Mouse (Mus musculus): ENCODE results near the gene Gfod1. TPM values are rescaled to one million over a fixed set of nuclear protein-coding genes. Genes with fewer than 3 reads are reported as not detected.

Gene Gfod1
- polyA plus RNA-seq, 1 experiment, result 6.5 TPM

DNA sequence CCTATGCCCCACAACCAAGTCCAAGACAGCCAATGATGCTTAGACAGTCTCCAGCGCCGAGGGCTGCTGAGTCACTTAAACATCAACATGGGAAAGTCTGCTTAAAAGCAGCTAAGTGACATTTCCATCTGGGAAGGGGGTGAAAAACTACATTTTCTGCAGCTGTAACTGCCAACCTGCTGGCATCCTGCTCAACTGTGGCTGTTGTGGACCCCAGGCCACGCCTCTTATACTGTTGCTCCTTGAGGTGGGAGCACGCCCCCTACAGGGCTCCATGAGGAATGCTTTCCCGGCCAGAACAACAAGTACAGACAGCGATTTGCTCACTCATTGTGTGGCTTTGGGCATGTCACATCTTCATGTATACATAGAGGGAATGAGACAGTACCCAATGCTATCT is 106.8 kb downstream of the Gfod1 start:
- Histone ChIP-seq H3ac (ENCODE audit: control insufficient read depth, insufficient read length) (no peak overlapping the region), H3K4me2 (ENCODE audit: low read depth) (no peak overlapping the region), H3K27me3 (ENCODE audit: control insufficient read depth, insufficient read depth, insufficient read length) (no peaks in the 10 kb centered on the region), H3K4me3 (no peak overlapping the region), H3K36me3 (ENCODE audit: control insufficient read depth, insufficient read depth) (no peaks in the 10 kb centered on the region), H3K79me2 (ENCODE audit: control insufficient read depth, insufficient read depth) (no peaks in the 10 kb centered on the region)
- TF ChIP-seq USF1 (IDR thresholded peaks at IDR 0.05; ENCODE audit: low read depth) (no peak), E2F4 (IDR thresholded peaks at IDR 0.05; ENCODE audit: insufficient read depth) (no peak), POLR2AphosphoS2 (IDR thresholded peaks at IDR 0.05; ENCODE audit: insufficient read length, low read depth) (no peak), REST (IDR thresholded peaks at IDR 0.05; ENCODE audit: insufficient read depth, insufficient read length) (no peak), TCF12 (IDR thresholded peaks at IDR 0.05; ENCODE audit: insufficient read depth, poor library complexity, severe bottlenecking) (no peak), SRF (IDR thresholded peaks at IDR 0.05; ENCODE audit: control insufficient read depth, insufficient read length, low read depth) (no peak), MYOD1 (IDR thresholded peaks at IDR 0.05; ENCODE audit: control insufficient read depth in 1 of 3, insufficient read length in 2 of 3, low read depth in 2 of 3) (no peak), TCF3 (IDR thresholded peaks at IDR 0.05; ENCODE audit: insufficient read length, low read depth) (no peak)

- Histone ChIP-seq H3ac (ENCODE audit: control insufficient read depth, insufficient read length) (no peak overlapping the region), H3K27me3 (ENCODE audit: control insufficient read depth, insufficient read depth, insufficient read length) (no peaks in the 10 kb centered on the region), H3K4me3 (no peak overlapping the region), H3K36me3 (ENCODE audit: control insufficient read depth, insufficient read depth) (no peaks in the 10 kb centered on the region), H3K79me2 (ENCODE audit: control insufficient read depth, insufficient read depth) (no peaks in the 10 kb centered on the region), H3K4me2 (ENCODE audit: low read depth) (no peak overlapping the region)
- no peak for TF ChIP-seq E2F4 (IDR thresholded peaks at IDR 0.05; ENCODE audit: insufficient read depth)
- TF ChIP-seq REST (IDR thresholded peaks at IDR 0.05; ENCODE audit: insufficient read depth, insufficient read length), result no peak
- no peak for TF ChIP-seq TCF12 (IDR thresholded peaks at IDR 0.05; ENCODE audit: insufficient read depth, poor library complexity, severe bottlenecking)
- no peak for TF ChIP-seq SRF (IDR thresholded peaks at IDR 0.05; ENCODE audit: control insufficient read depth, insufficient read length, low read depth)
- TF ChIP-seq MAX (IDR thresholded peaks at IDR 0.05; ENCODE audit: low read depth), result no peak
- TF ChIP-seq MYOG (IDR thresholded peaks at IDR 0.05; ENCODE audit: control insufficient read depth in 1 of 3, insufficient read depth in 1 of 3, insufficient read length in 2 of 3, low read depth in 2 of 3), result no peak
- TF ChIP-seq TCF3 (IDR thresholded peaks at IDR 0.05; ENCODE audit: insufficient read length, low read depth), result no peak
- no peak for TF ChIP-seq POLR2A (IDR thresholded peaks at IDR 0.05; ENCODE audit: insufficient read length, low read depth)
- no peak for TF ChIP-seq USF1 (IDR thresholded peaks at IDR 0.05; ENCODE audit: low read depth)
- no peak for TF ChIP-seq POLR2AphosphoS2 (IDR thresholded peaks at IDR 0.05; ENCODE audit: insufficient read length, low read depth)
- TF ChIP-seq MYOD1 (IDR thresholded peaks at IDR 0.05; ENCODE audit: control insufficient read depth in 1 of 3, insufficient read length in 2 of 3, low read depth in 2 of 3), result no peak
- TF ChIP-seq CEBPB (IDR thresholded peaks at IDR 0.05; ENCODE audit: insufficient read depth, poor library complexity, severe bottlenecking), result no peak
Observed at GRCm38 (mm10) chr13:43196000-43196399, 108.0 kb downstream of the Gfod1 start.

GRCm38 (mm10) chr13:43193932-43194331 is 110.0 kb downstream of the Gfod1 start:
- TF ChIP-seq TCF12 (IDR thresholded peaks at IDR 0.05; ENCODE audit: insufficient read depth, poor library complexity, severe bottlenecking) (no peak), MYOG (IDR thresholded peaks at IDR 0.05; ENCODE audit: control insufficient read depth in 1 of 3, insufficient read depth in 1 of 3, insufficient read length in 2 of 3, low read depth in 2 of 3) (no peak), CEBPB (IDR thresholded peaks at IDR 0.05; ENCODE audit: insufficient read depth, poor library complexity, severe bottlenecking) (no peak), POLR2A (IDR thresholded peaks at IDR 0.05; ENCODE audit: insufficient read length, low read depth) (no peak), E2F4 (IDR thresholded peaks at IDR 0.05; ENCODE audit: insufficient read depth) (no peak), MYOD1 (IDR thresholded peaks at IDR 0.05; ENCODE audit: control insufficient read depth in 1 of 3, insufficient read length in 2 of 3, low read depth in 2 of 3) (no peak), POLR2AphosphoS2 (IDR thresholded peaks at IDR 0.05; ENCODE audit: insufficient read length, low read depth) (no peak), REST (IDR thresholded peaks at IDR 0.05; ENCODE audit: insufficient read depth, insufficient read length) (no peak), MAX (IDR thresholded peaks at IDR 0.05; ENCODE audit: low read depth) (no peak), SRF (IDR thresholded peaks at IDR 0.05; ENCODE audit: control insufficient read depth, insufficient read length, low read depth) (no peak), TCF3 (IDR thresholded peaks at IDR 0.05; ENCODE audit: insufficient read length, low read depth) (no peak), USF1 (IDR thresholded peaks at IDR 0.05; ENCODE audit: low read depth) (no peak)
- H3K4me3 ChIP-seq, result no peak overlapping the region

GRCm38 (mm10) chr13:43193266-43193665 is 110.7 kb downstream of the Gfod1 start:
- H3ac ChIP-seq (ENCODE audit: control insufficient read depth, insufficient read length), result no peak overlapping the region
- no peaks in the 10 kb centered on the region for H3K36me3 ChIP-seq (ENCODE audit: control insufficient read depth, insufficient read depth)
- TF ChIP-seq SRF (IDR thresholded peaks at IDR 0.05; ENCODE audit: control insufficient read depth, insufficient read length, low read depth) (no peak), MYOD1 (IDR thresholded peaks at IDR 0.05; ENCODE audit: control insufficient read depth in 1 of 3, insufficient read length in 2 of 3, low read depth in 2 of 3) (peak in 1 of 3 experiments; percentile 58), MYOG (IDR thresholded peaks at IDR 0.05; ENCODE audit: control insufficient read depth in 1 of 3, insufficient read depth in 1 of 3, insufficient read length in 2 of 3, low read depth in 2 of 3) (peak in 1 of 3 experiments; percentile 55)
- H3K4me3 ChIP-seq, result no peak overlapping the region
- H3K4me2 ChIP-seq (ENCODE audit: low read depth), result peak overlapping the region; percentile 60
- no peaks in the 10 kb centered on the region for H3K79me2 ChIP-seq (ENCODE audit: control insufficient read depth, insufficient read depth)
- H3K27me3 ChIP-seq (ENCODE audit: control insufficient read depth, insufficient read depth, insufficient read length), result no peaks in the 10 kb centered on the region

More at GRCm38 (mm10) chr13:43193932-43194331, 110.0 kb downstream of the Gfod1 start:
- no peaks in the 10 kb centered on the region for H3K79me2 ChIP-seq (ENCODE audit: control insufficient read depth, insufficient read depth)
- peak overlapping the region; percentile 60 for H3K4me2 ChIP-seq (ENCODE audit: low read depth)
- no peak overlapping the region for H3ac ChIP-seq (ENCODE audit: control insufficient read depth, insufficient read length)
- H3K27me3 ChIP-seq (ENCODE audit: control insufficient read depth, insufficient read depth, insufficient read length), result no peaks in the 10 kb centered on the region
- no peaks in the 10 kb centered on the region for H3K36me3 ChIP-seq (ENCODE audit: control insufficient read depth, insufficient read depth)

GRCm38 (mm10) chr13:43191741-43192192 is 112.2 kb downstream of the Gfod1 start:
- H3ac ChIP-seq (ENCODE audit: control insufficient read depth, insufficient read length), result no peak overlapping the region
- H3K79me2 ChIP-seq (ENCODE audit: control insufficient read depth, insufficient read depth), result no peaks in the 10 kb centered on the region
- no peaks in the 10 kb centered on the region for H3K27me3 ChIP-seq (ENCODE audit: control insufficient read depth, insufficient read depth, insufficient read length)
- TF ChIP-seq MYOD1 (IDR thresholded peaks at IDR 0.05; ENCODE audit: control insufficient read depth in 1 of 3, insufficient read length in 2 of 3, low read depth in 2 of 3), result peak in 1 of 3 experiments; percentile 16
- no peak for TF ChIP-seq CEBPB (IDR thresholded peaks at IDR 0.05; ENCODE audit: insufficient read depth, poor library complexity, severe bottlenecking)
- H3K36me3 ChIP-seq (ENCODE audit: control insufficient read depth, insufficient read depth), result no peaks in the 10 kb centered on the region
- peak overlapping the region; percentile 52 for H3K4me2 ChIP-seq (ENCODE audit: low read depth)
- H3K4me3 ChIP-seq, result no peak overlapping the region

All from myocyte (in vitro differentiated cells).